Mouse (Mus musculus): ENCODE data around the gene Adck2.

Gene Adck2

DNA sequence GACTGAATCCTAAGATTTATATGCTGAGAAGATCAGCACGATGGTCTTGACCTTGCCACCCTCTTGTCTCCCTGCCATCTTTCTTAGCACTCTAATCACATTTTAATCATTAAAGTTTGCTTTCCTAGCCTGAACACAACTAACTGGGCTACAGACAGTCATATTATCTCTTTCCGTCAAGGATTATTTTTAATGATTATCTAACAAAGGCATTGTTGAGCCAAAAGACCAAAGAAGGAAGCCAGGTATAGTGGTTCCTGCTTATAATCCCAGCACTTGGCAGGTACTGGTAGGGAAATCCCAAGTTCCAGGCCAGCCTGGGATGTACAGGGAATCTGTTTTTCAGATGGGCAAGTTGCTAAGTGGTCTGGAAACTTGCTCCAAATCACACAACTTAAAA, 37.6 kb downstream of the Adck2 start:
- H3K9me3 ChIP-seq (ENCODE audit: low read length) = no peaks in the 10 kb centered on the region
- no peaks in the 10 kb centered on the region for H3K27me3 ChIP-seq (ENCODE audit: insufficient read depth, low read length)
- H3K4me3 ChIP-seq (replicated peaks; ENCODE audit: low read length) = no peak overlapping the region
- no peak for TF ChIP-seq NANOG (IDR thresholded peaks at IDR 0.05; ENCODE audit: borderline replicate concordance, low read length)
- no peak for TF ChIP-seq POU5F1 (IDR thresholded peaks at IDR 0.05; ENCODE audit: borderline replicate concordance, low read length)
- TF ChIP-seq CTCF (conservative IDR thresholded peaks at IDR 0.05; ENCODE audit: low read length) = no peak
- H3K36me3 ChIP-seq (ENCODE audit: insufficient read depth, low read length) = peaks cover 62% of the 10 kb centered on the region
- H3K4me1 ChIP-seq (replicated peaks; ENCODE audit: low read depth, low read length) = peaks cover 8% of the 10 kb centered on the region; the same call in 1 of the 2 replicates
